Mouse (Mus musculus) kidney, embryonic 15.5 days (tissue): ENCODE results near the gene Ctnnd1. TPM values are rescaled to one million over a fixed set of nuclear protein-coding genes. Genes with fewer than 3 reads are reported as not detected.

Source experiments
- ATAC-seq: fragments of 200-750 bp; cut with Nextera tagmentation; replicated peaks from 2 replicates; pipeline ENCODE4 v1.8.0; 2017; ENCODE audit warnings: moderate TSS enrichment; ENCODE audit not compliant: low FRiP score
- H3K27ac ChIP-seq: fragments of 300-500 bp; sonication (generic); 2 replicates; pipeline ENCODE4 v1.5.1; 2015; ENCODE audit warnings: mild to moderate bottlenecking, inconsistent platforms
- H3K27me3 ChIP-seq: fragments of 300-500 bp; sonication (generic); 2 replicates; pipeline ENCODE4 v1.6.1; 2015; ENCODE audit warnings: inconsistent platforms
- H3K36me3 ChIP-seq: fragments of 300-500 bp; sonication (generic); 2 replicates; pipeline ENCODE4 v1.6.1; 2015; ENCODE audit warnings: inconsistent platforms
- H3K4me1 ChIP-seq: fragments of 300-500 bp; sonication (generic); 2 replicates; pipeline ENCODE4 v1.6.1; 2015; ENCODE audit warnings: inconsistent platforms
- H3K4me2 ChIP-seq: fragments of 300-500 bp; sonication (generic); 2 replicates; pipeline ENCODE4 v1.6.1; 2015; ENCODE audit warnings: moderate library complexity, mild to moderate bottlenecking, inconsistent platforms
- H3K4me3 ChIP-seq: fragments of 300-500 bp; sonication (generic); replicated peaks from 2 replicates; pipeline ENCODE4 v1.5.1; 2015; ENCODE audit warnings: mild to moderate bottlenecking, inconsistent platforms
- H3K9ac ChIP-seq: fragments of 300-500 bp; sonication (generic); 2 replicates; pipeline ENCODE4 v1.6.1; 2015; ENCODE audit warnings: mild to moderate bottlenecking, inconsistent platforms
- H3K9me3 ChIP-seq: fragments of 300-500 bp; sonication (generic); replicated peaks from 2 replicates; pipeline ENCODE4 v1.6.1; 2016; ENCODE audit warnings: inconsistent platforms
- WGBS: fragments of 180-500 bp; shearing (Covaris S2); methylation state at CpG from one replicate; pipeline ENCODE4 v1.1.7; 2015; ENCODE audit warnings: mixed read lengths; 5-methylcytosine and 5-hydroxymethylcytosine counted together
- polyA plus RNA-seq: library from polyadenylated mRNA; unstranded; fragments of >200 nt; fragmentation: Nextera tagmentation; extraction: Ambion mirVana; gene quantifications from 2 replicates; pipeline ENCODE4 v1.2.1, GENCODE M21; 2015

The Ctnnd1 gene
- polyA plus RNA-seq, 1 experiment from 2014 or later, result 54.7 TPM

GRCm38 (mm10) chr2:84623428-84624119 is 27.0 kb downstream of the Ctnnd1 start:
- H3K4me2 ChIP-seq, result no peak overlapping the region
- WGBS, result 85% methylated on average over 3 of the region's 3 CpGs
- peaks cover 22% of the 10 kb centered on the region for H3K4me1 ChIP-seq
- peaks cover 50% of the 10 kb centered on the region for H3K36me3 ChIP-seq
- H3K9ac ChIP-seq, result no peak overlapping the region
- H3K27ac ChIP-seq, result 0 out of 2 replicates have a peak overlapping the region, but pooled peaks have one; percentile 20
- ATAC-seq, result no peak
- H3K4me3 ChIP-seq, result no peak overlapping the region
- no peaks in the 10 kb centered on the region for H3K27me3 ChIP-seq
- no peaks in the 10 kb centered on the region for H3K9me3 ChIP-seq

DNA sequence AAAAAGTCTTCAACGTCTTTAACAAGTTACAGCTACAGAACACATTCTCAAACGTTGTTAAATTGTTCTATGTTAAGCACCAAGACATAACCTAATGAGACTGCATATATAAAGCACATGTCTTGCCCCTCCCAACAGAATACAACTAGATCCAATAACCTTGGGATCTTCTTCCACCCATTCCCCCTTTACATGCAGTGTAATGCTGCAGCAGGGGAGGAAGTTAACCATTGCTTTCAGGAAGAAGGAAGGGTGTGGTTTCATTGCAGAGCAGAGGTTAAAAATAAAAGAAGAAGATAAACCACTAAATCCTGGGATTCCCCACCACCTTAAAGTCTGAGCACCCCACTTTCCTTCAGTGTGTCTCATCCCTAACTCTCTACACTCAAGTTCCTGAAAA is 27.9 kb downstream of the Ctnnd1 start:
- Histone ChIP-seq H3K4me3 (no peak overlapping the region), H3K36me3 (peaks cover 48% of the 10 kb centered on the region), H3K9ac (no peak overlapping the region), H3K27ac (no peak overlapping the region), H3K4me1 (peaks cover 18% of the 10 kb centered on the region), H3K9me3 (no peaks in the 10 kb centered on the region), H3K27me3 (no peaks in the 10 kb centered on the region), H3K4me2 (no peak overlapping the region)
- ATAC-seq, result no peak
- 73% methylated on average over 2 of the region's 2 CpGs for WGBS

DNA sequence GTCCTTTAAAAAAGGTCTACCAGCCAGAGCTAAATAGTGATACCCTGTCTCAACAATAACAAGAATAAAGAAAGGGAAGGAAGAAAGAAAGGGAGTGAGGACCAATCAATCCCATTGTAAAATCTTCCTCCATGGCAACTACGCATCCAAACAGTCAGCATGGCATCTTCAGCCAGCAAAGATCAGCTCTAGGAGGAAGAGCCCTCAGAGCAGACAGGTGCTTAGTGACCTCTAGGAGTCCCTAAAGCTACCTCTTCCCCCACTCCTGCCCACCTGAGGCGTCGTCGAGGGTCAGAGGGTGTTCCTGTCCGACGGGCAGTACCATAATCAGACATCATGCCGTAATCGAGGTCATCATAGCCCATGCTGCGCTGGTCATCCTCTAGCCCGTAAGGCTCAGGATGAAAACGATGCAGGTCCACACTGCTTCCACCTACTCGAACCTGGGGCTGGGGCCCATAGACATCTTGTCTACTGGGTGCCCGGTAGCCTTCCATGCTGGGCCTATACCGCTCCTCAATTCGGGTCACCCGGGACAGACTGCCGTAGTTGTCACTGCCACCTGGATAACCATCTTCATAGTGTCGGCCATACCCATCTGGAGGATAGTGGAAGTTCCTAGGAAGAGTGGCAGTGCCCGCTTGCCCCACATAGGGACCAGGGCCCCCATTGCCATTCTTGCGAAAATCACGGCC is 30.8 kb downstream of the Ctnnd1 start:
- Histone ChIP-seq H3K4me1 (no peaks in the 10 kb centered on the region), H3K27ac (no peak overlapping the region), H3K4me3 (no peak overlapping the region), H3K9ac (no peak overlapping the region), H3K9me3 (no peaks in the 10 kb centered on the region), H3K4me2 (no peak overlapping the region), H3K27me3 (no peaks in the 10 kb centered on the region), H3K36me3 (peaks cover 77% of the 10 kb centered on the region)
- peak; percentile 27; the same call in 1 of the 2 replicates for ATAC-seq
- WGBS, result 94% methylated on average over 21 of the region's 21 CpGs

GRCm38 (mm10) chr2:84618914-84619313 is 31.7 kb downstream of the Ctnnd1 start:
- Histone ChIP-seq H3K4me2 (no peak overlapping the region), H3K9ac (no peak overlapping the region), H3K27ac (peak overlapping the region; percentile 33; the same call in 1 of the 2 replicates), H3K36me3 (peaks cover 81% of the 10 kb centered on the region), H3K27me3 (no peaks in the 10 kb centered on the region), H3K4me3 (no peak overlapping the region), H3K4me1 (no peaks in the 10 kb centered on the region), H3K9me3 (no peaks in the 10 kb centered on the region)
- WGBS, result 78% methylated on average over 2 of the region's 2 CpGs
- no peak for ATAC-seq

DNA sequence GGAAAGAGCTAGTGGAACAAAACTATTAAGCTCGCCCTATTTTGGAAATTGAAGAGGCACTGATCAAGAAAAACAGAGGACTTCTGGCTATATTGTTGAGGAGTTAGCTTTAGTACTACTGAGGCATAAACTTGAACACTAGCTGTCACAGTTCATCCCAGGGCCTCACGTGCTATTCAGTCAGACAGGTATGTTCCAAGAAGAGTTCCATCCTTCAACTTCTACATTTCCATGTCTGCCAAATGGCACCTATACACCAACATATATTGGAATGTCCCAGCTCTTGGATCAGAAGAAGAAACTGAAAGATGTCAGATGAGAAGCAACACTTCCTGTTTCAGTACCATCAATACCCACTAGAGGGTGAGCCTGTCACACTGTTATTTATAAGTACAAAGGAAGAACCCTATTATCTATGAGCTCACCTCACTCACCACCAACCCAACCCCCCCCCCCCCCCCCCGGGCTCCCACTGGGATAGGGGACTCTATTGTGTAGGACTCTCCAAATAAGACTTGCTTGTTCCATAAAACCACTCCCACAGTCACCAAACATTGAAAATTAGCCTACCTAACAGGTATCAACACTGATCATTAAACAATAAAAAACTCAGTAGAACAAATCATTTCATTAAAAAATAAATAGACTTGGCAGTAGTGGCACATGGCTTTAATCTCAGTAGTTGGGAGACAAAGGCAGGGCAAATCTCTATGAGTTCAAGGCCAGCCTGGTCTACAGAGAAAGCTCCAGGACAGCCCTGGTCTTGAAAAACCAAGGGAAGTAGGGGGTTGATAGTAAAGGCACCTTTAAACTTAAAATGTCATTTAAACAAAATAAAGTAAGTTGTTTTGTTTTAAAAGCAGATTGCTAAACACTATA is 32.7 kb downstream of the Ctnnd1 start:
- 68% methylated on average over 3 of the region's 3 CpGs for WGBS
- Histone ChIP-seq H3K4me2 (no peak overlapping the region), H3K4me3 (no peak overlapping the region), H3K9ac (no peak overlapping the region), H3K36me3 (peaks cover 87% of the 10 kb centered on the region), H3K27ac (no peak overlapping the region), H3K27me3 (no peaks in the 10 kb centered on the region), H3K4me1 (no peaks in the 10 kb centered on the region), H3K9me3 (no peaks in the 10 kb centered on the region)
- ATAC-seq, result no peak

DNA sequence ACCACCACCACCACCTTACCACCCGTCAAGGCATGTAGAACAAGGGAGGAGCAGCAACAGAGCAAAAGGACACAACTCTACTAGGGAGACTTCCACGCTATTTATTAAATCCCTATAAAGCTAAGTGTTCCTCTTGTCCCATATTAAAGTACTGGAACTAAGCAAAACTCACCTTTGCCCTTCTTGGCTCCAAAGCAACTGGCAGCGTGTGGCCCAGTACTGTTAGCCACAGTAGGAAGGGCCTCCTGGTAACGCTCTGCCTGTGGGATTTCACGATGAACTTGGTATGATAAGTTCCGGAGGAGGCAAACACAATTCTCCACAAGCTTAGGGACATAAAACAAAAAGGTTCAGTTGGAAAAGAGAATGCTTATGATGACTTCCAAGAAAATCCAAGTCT is 37.8 kb downstream of the Ctnnd1 start:
- H3K9ac ChIP-seq, result no peak overlapping the region
- H3K36me3 ChIP-seq, result peaks cover 99% of the 10 kb centered on the region
- H3K27ac ChIP-seq, result no peak overlapping the region
- ATAC-seq, result no peak
- no peaks in the 10 kb centered on the region for H3K4me1 ChIP-seq
- no peak overlapping the region for H3K4me2 ChIP-seq
- WGBS, result 95% methylated on average over 6 of the region's 6 CpGs
- no peak overlapping the region for H3K4me3 ChIP-seq
- H3K9me3 ChIP-seq, result no peaks in the 10 kb centered on the region
- no peaks in the 10 kb centered on the region for H3K27me3 ChIP-seq

GRCm38 (mm10) chr2:84607842-84608241 is 42.7 kb downstream of the Ctnnd1 start:
- Histone ChIP-seq H3K9me3 (no peaks in the 10 kb centered on the region), H3K9ac (no peak overlapping the region), H3K4me1 (no peaks in the 10 kb centered on the region), H3K4me2 (no peak overlapping the region), H3K4me3 (no peak overlapping the region), H3K27me3 (no peaks in the 10 kb centered on the region), H3K36me3 (peaks cover 98% of the 10 kb centered on the region), H3K27ac (no peak overlapping the region)
- WGBS, result 75% methylated on average over 1 of the region's 1 CpGs
- no peak for ATAC-seq

DNA sequence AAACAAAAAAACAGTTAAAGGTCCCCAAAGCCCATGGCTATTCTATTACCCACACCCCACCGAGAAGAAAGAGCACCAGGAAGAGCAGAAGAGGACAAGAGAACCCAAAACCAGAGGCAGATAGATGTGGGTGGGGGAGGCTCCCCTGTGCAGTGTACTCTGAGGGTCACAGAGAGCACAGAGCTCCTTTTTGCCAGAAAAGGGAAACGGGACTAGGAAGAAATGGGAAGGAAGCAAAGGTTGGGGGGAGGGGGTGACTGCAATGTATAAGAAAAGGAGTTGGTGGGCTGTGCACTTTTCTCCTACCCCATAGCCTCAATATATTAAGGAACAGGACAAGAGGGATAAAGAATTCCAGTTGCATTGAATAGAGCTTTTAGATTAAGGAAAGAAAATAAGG is 49.6 kb downstream of the Ctnnd1 start:
- 56% methylated on average over 2 of the region's 2 CpGs for WGBS
- Histone ChIP-seq H3K4me1 (no peaks in the 10 kb centered on the region), H3K9me3 (no peaks in the 10 kb centered on the region), H3K27me3 (no peaks in the 10 kb centered on the region), H3K9ac (no peak overlapping the region), H3K36me3 (peaks cover 90% of the 10 kb centered on the region), H3K4me3 (no peak overlapping the region), H3K27ac (no peak overlapping the region), H3K4me2 (no peak overlapping the region)
- ATAC-seq, result no peak

DNA sequence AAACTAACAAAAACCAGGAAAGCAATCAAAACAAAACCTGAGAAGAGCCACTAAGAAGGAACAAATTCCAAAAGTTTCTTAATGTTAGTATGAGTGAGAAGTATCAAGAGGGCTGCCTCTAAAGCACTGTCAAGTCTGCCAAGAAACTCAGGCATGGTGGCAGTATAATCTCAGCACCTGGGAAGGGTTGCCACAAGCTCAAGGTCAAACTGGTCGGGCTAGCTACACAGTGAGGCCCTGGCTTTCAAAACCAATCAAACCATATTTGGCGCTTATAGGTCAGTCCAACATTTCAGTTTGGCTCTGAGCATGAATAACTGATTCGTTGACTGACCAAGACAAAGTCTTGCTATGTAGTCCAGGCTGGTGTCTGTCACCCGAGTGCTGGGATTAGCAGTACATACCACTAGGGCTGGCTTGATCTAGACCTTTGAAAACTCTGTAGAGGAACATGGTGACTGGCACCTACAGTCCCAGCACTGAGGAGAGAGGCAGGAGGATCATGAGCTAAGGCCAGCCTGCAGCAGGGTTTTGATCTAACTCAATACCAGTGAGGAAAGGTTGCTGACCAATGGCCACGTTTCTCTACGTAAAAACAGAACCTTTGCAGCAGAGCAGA is 51.2 kb downstream of the Ctnnd1 start:
- H3K4me3 ChIP-seq, result no peak overlapping the region
- H3K27me3 ChIP-seq, result no peaks in the 10 kb centered on the region
- ATAC-seq, result no peak
- no peak overlapping the region for H3K27ac ChIP-seq
- 92% methylated on average over 6 of the region's 6 CpGs for WGBS
- no peak overlapping the region for H3K9ac ChIP-seq
- no peaks in the 10 kb centered on the region for H3K9me3 ChIP-seq
- no peak overlapping the region for H3K4me2 ChIP-seq
- H3K36me3 ChIP-seq, result peaks cover 79% of the 10 kb centered on the region
- no peaks in the 10 kb centered on the region for H3K4me1 ChIP-seq

DNA sequence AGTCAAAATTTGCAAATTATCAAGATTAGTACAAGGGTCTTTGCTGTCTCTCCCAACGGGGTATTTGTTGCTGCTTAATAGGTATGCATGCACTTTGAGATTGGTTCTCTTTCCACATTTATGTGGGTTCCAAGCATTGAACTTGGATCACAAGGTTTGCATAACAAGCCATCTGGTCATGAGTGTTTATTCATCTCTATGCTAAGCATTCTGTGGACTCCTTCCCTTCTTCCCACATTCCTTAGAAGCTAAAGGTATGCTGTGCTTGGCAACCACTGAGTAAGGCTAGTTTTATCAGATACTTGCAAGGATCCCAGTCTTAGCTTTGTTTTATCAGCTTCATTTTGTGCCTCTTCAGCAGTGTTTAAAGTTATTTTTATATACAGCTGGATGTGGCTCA is 53.4 kb downstream of the Ctnnd1 start:
- Histone ChIP-seq H3K36me3 (peaks cover 65% of the 10 kb centered on the region), H3K27ac (no peak overlapping the region), H3K4me3 (no peak overlapping the region), H3K9ac (no peak overlapping the region), H3K4me2 (no peak overlapping the region), H3K9me3 (no peaks in the 10 kb centered on the region), H3K4me1 (no peaks in the 10 kb centered on the region), H3K27me3 (no peaks in the 10 kb centered on the region)
- ATAC-seq, result no peak
- WGBS, result 90% methylated on average over 1 of the region's 1 CpGs

- no peak overlapping the region for H3K9ac ChIP-seq
- no peaks in the 10 kb centered on the region for H3K4me1 ChIP-seq
- H3K27me3 ChIP-seq, result no peaks in the 10 kb centered on the region
- ATAC-seq, result no peak
- H3K36me3 ChIP-seq, result peaks cover 63% of the 10 kb centered on the region
- no peak overlapping the region for H3K27ac ChIP-seq
- 0 out of 2 replicates have a peak, but pooled peaks cover 7% of the 10 kb centered on the region for H3K9me3 ChIP-seq
- no peak overlapping the region for H3K4me2 ChIP-seq
- 92% methylated on average over 8 of the region's 8 CpGs for WGBS
- no peak overlapping the region for H3K4me3 ChIP-seq
Observed at GRCm38 (mm10) chr2:84592801-84593200, 57.8 kb downstream of the Ctnnd1 start.
